Mouse (Mus musculus): Measurements from ENCODE around the gene Ccin.

GRCm38 (mm10) chr4:43978521-43979443 is 4.5 kb upstream of the Ccin start:
- TF ChIP-seq CTCF (IDR thresholded peaks at IDR 0.05; ENCODE audit: control insufficient read depth, insufficient read depth, low read length) (0 out of 2 replicates have a peak, but pooled peaks have one; percentile 1), POLR2A (IDR thresholded peaks at IDR 0.05; ENCODE audit: borderline replicate concordance, control insufficient read depth, low read depth, low read length) (no peak)
